Mouse (Mus musculus): ENCODE measurements around the gene Olfr1124. TPM values are rescaled to one million over a fixed set of nuclear protein-coding genes. Genes with fewer than 3 reads are reported as not detected.

Olfr1124 gene
- polyA plus RNA-seq, 1 experiment from 2014 or later, result 0.11 TPM

Other genes starting within 250 kb of the Olfr1124 start
- gene Olfr1112, start 242.5 kb upstream of the Olfr1124 start, polyA plus RNA-seq (2016; fragmentation: Nextera tagmentation; extraction: Ambion mirVana), result not detected in 2 replicates
- not detected in 2 replicates for gene Olfr1113, start 221.3 kb upstream of the Olfr1124 start, polyA plus RNA-seq (2016; fragmentation: Nextera tagmentation; extraction: Ambion mirVana)
- not detected in 2 replicates for gene Olfr1115, start 182.3 kb upstream of the Olfr1124 start, polyA plus RNA-seq (2016; fragmentation: Nextera tagmentation; extraction: Ambion mirVana)
- not detected in 2 replicates for gene Olfr1116, start 162.7 kb upstream of the Olfr1124 start, polyA plus RNA-seq (2016; fragmentation: Nextera tagmentation; extraction: Ambion mirVana)
- not detected in 2 replicates for gene Olfr1118, start 122.7 kb upstream of the Olfr1124 start, polyA plus RNA-seq (2016; fragmentation: Nextera tagmentation; extraction: Ambion mirVana)
- gene Olfr1120, start 75.5 kb upstream of the Olfr1124 start, polyA plus RNA-seq (2016; fragmentation: Nextera tagmentation; extraction: Ambion mirVana), result not detected in 2 replicates
- gene Olfr1121, start 60.4 kb upstream of the Olfr1124 start, polyA plus RNA-seq (2016; fragmentation: Nextera tagmentation; extraction: Ambion mirVana), result not detected in 2 replicates
- not detected in 2 replicates for gene Olfr1122, start 44.4 kb upstream of the Olfr1124 start, polyA plus RNA-seq (2016; fragmentation: Nextera tagmentation; extraction: Ambion mirVana)
- gene Olfr1123, start 13.6 kb upstream of the Olfr1124 start, polyA plus RNA-seq (2016; fragmentation: Nextera tagmentation; extraction: Ambion mirVana), result not detected in 2 replicates
- gene Olfr1126, start 23.7 kb downstream of the Olfr1124 start, polyA plus RNA-seq (2016; fragmentation: Nextera tagmentation; extraction: Ambion mirVana), result not detected in 2 replicates
- not detected in 2 replicates for gene Pramel7, start 66.8 kb downstream of the Olfr1124 start, polyA plus RNA-seq (2016; fragmentation: Nextera tagmentation; extraction: Ambion mirVana)
- not detected in 2 replicates for gene Pramel6, start 76.3 kb downstream of the Olfr1124 start, polyA plus RNA-seq (2016; fragmentation: Nextera tagmentation; extraction: Ambion mirVana)
- gene Olfr153, start 101.5 kb downstream of the Olfr1124 start, polyA plus RNA-seq (2016; fragmentation: Nextera tagmentation; extraction: Ambion mirVana), result not detected in 2 replicates
- gene Olfr1128, start 115.3 kb downstream of the Olfr1124 start, polyA plus RNA-seq (2016; fragmentation: Nextera tagmentation; extraction: Ambion mirVana), result not detected in 2 replicates
- not detected in 2 replicates for gene Olfr1129, start 143.6 kb downstream of the Olfr1124 start, polyA plus RNA-seq (2016; fragmentation: Nextera tagmentation; extraction: Ambion mirVana)
- gene Olfr1130, start 175.9 kb downstream of the Olfr1124 start, polyA plus RNA-seq (2016; fragmentation: Nextera tagmentation; extraction: Ambion mirVana), result not detected in 2 replicates
- gene Olfr1131, start 196.8 kb downstream of the Olfr1124 start, polyA plus RNA-seq (2016; fragmentation: Nextera tagmentation; extraction: Ambion mirVana), result not detected in 2 replicates
- gene Olfr1132, start 207.3 kb downstream of the Olfr1124 start, polyA plus RNA-seq (2016; fragmentation: Nextera tagmentation; extraction: Ambion mirVana), result not detected in 2 replicates
- gene Olfr1133, start 217.1 kb downstream of the Olfr1124 start, polyA plus RNA-seq (2016; fragmentation: Nextera tagmentation; extraction: Ambion mirVana), result not detected in 2 replicates
- not detected in 2 replicates for gene Olfr1134, start 228.2 kb downstream of the Olfr1124 start, polyA plus RNA-seq (2016; fragmentation: Nextera tagmentation; extraction: Ambion mirVana)
- gene Olfr1135, start 243.4 kb downstream of the Olfr1124 start, polyA plus RNA-seq (2016; fragmentation: Nextera tagmentation; extraction: Ambion mirVana), result not detected in 2 replicates

Measured in limb, embryonic 10.5 days (tissue).